Mouse (Mus musculus) CD4-positive, CD25-positive, alpha-beta regulatory T cell (primary cell): Measurements from ENCODE around the gene Zfp654. TPM values are rescaled to one million over a fixed set of nuclear protein-coding genes. Genes with fewer than 3 reads are reported as not detected.

Source experiments
- polyA plus RNA-seq: library from polyadenylated mRNA; unstranded; fragments of 100-300 nt; shearing (Covaris generic); gene quantifications from one replicate; pipeline ENCODE4 v1.2.1, GENCODE M21; 2017

The Zfp654 gene
- polyA plus RNA-seq, result 25.5 TPM

GRCm38 (mm10) chr16:64851563-64852362 is at the start of gene Zfp654, which contains the start of gene Cggbp1:
TSS of gene Zfp654 (minus strand) at chr16:64851652.
TSS of gene Cggbp1 (plus strand) at chr16:64851996.

GRCm38 (mm10) chr16:64770521-64771430 is 80.7 kb downstream of the Zfp654 start, which contains the start of gene 4930453N24Rik:
TSS of gene 4930453N24Rik (minus strand) at chr16:64771161.

Other genes with a start within 250 kb of the Zfp654 start
- not detected for gene Csnka2ip, start 249.2 kb downstream of the Zfp654 start, polyA plus RNA-seq
- 39.0 TPM for gene 4930453N24Rik, start 80.5 kb downstream of the Zfp654 start, polyA plus RNA-seq
- gene Cggbp1, start 344 bp upstream of the Zfp654 start, polyA plus RNA-seq, result 90.6 TPM